Mouse (Mus musculus) hindbrain, embryonic 10.5 days (tissue): Measurements from ENCODE around the gene Pax7. TPM values are rescaled to one million over a fixed set of nuclear protein-coding genes. Genes with fewer than 3 reads are reported as not detected.

Experiments
- DNase-seq: peaks from one replicate; pipeline ENCODE4 v3.0.0-alpha.2; 2017; ENCODE audit warnings: low spot score
- H3K27ac ChIP-seq: fragments of 300-500 bp; sonication (generic); 2 replicates; pipeline ENCODE4 v1.5.1; 2016; ENCODE audit warnings: mild to moderate bottlenecking, moderate library complexity
- H3K27me3 ChIP-seq: fragments of 300-500 bp; sonication (generic); 2 replicates; pipeline ENCODE4 v1.6.1; 2016; ENCODE audit warnings: mild to moderate bottlenecking; ENCODE audit not compliant: poor library complexity, insufficient read depth, severe bottlenecking
- H3K36me3 ChIP-seq: fragments of 300-500 bp; sonication (generic); 2 replicates; pipeline ENCODE4 v1.6.1; 2016; ENCODE audit warnings: mild to moderate bottlenecking, moderate library complexity
- H3K4me1 ChIP-seq: fragments of 300-500 bp; sonication (generic); replicated peaks from 2 replicates; pipeline ENCODE4 v1.6.1; 2016; ENCODE audit warnings: mild to moderate bottlenecking
- H3K4me3 ChIP-seq: fragments of 300-500 bp; sonication (generic); 2 replicates; pipeline ENCODE4 v1.5.1; 2016; ENCODE audit warnings: mild to moderate bottlenecking, moderate library complexity
- H3K9me3 ChIP-seq: fragments of 300-500 bp; sonication (generic); 2 replicates; pipeline ENCODE4 v1.6.1; 2016; ENCODE audit warnings: mild to moderate bottlenecking, moderate library complexity
- WGBS: fragments of 180-500 bp; shearing (Covaris S2); methylation state at CpG from one replicate; pipeline ENCODE4 v1.1.7; 2016; 5-methylcytosine and 5-hydroxymethylcytosine counted together
- polyA plus RNA-seq: library from polyadenylated mRNA; unstranded; fragments of >200 nt; fragmentation: Nextera tagmentation; extraction: Ambion mirVana; gene quantifications from 2 replicates; pipeline ENCODE4 v1.2.1, GENCODE M21; 2016

Gene Pax7
- polyA plus RNA-seq, 1 experiment from 2014 or later: 2.6 TPM

DNA sequence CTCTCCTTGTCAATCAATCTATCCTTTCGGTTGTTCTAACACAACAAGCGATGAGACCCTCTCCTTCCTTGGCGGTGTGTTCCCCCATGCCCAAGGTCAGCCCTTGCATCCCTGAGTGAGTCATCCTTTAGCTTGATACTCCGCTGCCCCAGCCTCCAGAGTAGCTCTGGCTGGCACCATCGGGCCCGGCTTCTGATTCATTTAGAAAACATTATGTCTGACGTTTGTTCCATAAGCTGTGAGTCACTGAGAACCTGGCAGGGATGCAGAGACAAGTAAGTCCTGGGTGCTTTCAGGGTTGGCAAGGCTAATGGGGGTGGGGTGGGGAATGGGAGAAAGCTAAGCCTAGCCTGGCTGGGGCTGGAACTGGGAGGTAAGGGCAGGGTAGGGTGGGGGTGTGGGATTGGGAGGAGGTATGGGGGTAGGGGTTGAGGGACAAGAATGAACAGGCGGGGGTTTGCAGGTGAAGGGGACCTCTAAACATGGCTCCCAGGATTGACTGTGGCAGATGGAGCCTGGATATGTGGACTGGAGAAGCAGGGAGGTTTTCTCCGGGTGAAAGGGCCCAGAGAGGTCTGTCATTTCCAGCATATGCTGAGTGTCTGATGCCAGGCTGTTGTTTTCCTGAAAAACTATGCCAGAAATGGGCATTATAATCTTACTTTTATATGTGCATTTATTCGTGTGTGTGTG, 116.7 kb downstream of the Pax7 start:
- WGBS: 86% methylated on average over 10 of the region's 10 CpGs
- H3K9me3 ChIP-seq: no peaks in the 10 kb centered on the region
- no peak overlapping the region for H3K4me3 ChIP-seq
- DNase-seq: no peak
- H3K27me3 ChIP-seq: peaks cover 21% of the 10 kb centered on the region
- no peaks in the 10 kb centered on the region for H3K36me3 ChIP-seq
- no peak overlapping the region for H3K27ac ChIP-seq
- peaks cover 10% of the 10 kb centered on the region for H3K4me1 ChIP-seq

DNA sequence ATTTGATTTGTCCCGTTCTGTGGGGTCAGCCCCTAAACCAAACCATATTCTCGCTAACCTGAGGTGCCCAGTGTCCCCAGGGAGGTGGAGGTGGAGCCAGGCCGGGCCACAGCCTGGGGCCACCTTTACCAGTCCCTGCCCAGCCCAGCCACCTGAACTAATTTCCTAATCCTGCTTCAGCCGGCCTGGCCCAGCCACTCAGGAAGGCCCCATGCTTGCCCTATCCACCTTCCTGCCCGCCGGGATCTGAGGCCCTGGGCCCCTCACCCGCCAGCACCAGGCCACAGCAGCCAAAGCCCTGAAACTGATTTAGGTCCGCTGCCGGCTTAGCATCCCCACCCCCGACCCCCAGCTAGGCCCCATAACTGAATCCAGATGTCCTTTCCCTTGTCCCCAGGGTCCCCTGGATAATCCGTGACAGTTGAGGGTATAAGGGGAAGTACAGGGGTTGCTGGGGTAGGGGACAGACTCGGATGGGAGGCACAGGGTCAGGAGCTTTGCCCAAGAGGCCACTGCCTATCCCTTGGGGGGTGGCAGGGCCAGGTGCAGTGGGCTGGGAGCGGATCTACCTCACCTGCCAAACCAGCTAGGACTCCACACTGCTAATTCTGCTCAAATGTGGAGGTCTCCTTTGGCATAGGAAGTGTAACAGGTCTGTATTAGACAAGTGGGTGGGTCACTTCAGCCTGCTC, 117.9 kb downstream of the Pax7 start:
- Histone ChIP-seq H3K36me3 (no peaks in the 10 kb centered on the region), H3K4me3 (no peak overlapping the region), H3K27me3 (peaks cover 27% of the 10 kb centered on the region), H3K4me1 (peaks cover 21% of the 10 kb centered on the region), H3K27ac (peak overlapping the region; percentile 69), H3K9me3 (no peaks in the 10 kb centered on the region)
- DNase-seq: no peak
- WGBS: 35% methylated on average over 13 of the region's 13 CpGs

DNA sequence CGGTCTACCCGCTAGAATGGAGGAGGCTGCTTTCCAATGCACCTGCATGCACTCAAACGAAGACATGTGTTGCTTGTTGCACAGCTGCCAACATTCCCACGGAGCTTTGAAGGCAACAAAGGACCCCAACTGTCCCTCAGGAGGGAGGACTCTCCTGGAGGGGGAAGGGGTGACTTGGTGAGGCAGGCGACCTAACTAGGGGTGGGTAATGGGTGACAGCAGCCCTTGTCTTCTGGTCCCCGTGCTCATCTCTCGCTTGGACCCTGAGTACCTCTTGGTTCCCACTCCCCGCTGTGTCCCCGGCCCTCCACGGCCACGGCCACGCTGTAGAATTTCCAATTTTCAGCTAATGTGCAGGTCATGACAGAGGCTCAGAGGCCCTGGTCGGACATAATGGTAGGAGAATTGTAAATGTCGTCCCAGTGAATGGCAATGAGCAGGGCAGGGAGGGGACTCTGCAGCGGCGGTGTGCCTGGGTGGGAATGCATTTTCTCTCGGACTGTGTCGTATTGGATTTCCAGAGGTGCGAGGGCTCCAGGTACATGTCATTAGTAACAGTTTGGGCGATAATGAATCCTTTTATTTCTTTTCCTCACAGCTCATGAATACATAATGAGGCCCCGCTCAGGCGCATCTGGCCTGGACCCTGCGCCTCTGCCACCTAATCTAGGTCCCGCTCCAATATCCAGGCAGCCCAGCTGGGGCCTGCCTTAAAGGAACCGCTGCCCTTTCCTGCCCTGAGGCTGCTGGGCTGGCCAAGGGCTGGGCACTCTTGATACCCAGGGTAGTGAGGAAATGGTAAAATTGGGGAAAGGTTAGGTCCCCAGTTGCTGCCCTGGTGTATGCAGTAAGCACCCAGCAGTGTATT, 122.6 kb downstream of the Pax7 start:
- H3K9me3 ChIP-seq: no peaks in the 10 kb centered on the region
- peak overlapping the region; percentile 53 for H3K27ac ChIP-seq
- H3K27me3 ChIP-seq: peaks cover 38% of the 10 kb centered on the region
- WGBS: 36% methylated on average over 25 of the region's 25 CpGs
- peaks cover 23% of the 10 kb centered on the region for H3K4me1 ChIP-seq
- no peak for DNase-seq
- no peaks in the 10 kb centered on the region for H3K36me3 ChIP-seq
- H3K4me3 ChIP-seq: no peak overlapping the region

DNA sequence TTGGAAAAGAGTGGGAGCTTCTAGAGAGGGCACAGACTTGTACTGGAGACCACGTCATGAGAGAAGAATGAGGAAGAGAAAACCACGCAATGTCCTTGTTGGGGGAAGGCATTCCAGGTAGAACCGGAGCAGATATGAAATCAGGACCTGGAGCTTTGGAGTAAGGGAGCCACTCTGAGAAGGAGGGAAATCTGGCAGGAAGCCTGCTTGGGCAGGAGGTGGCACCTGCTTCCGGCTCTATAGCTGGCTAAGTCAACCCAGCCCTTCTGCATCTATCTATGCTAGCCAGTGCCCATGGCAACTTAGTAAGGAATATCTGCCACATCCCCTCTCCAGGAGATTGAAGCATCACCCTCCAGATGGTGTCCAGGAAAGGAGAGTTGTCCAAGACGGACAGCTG, 127.3 kb downstream of the Pax7 start:
- no peak for DNase-seq
- WGBS: 88% methylated on average over 5 of the region's 5 CpGs
- peaks cover 8% of the 10 kb centered on the region for H3K4me1 ChIP-seq
- H3K36me3 ChIP-seq: no peaks in the 10 kb centered on the region
- H3K9me3 ChIP-seq: 0 out of 2 replicates have a peak, but pooled peaks cover 2% of the 10 kb centered on the region
- H3K4me3 ChIP-seq: no peak overlapping the region
- peaks cover 28% of the 10 kb centered on the region for H3K27me3 ChIP-seq
- no peak overlapping the region for H3K27ac ChIP-seq

DNA sequence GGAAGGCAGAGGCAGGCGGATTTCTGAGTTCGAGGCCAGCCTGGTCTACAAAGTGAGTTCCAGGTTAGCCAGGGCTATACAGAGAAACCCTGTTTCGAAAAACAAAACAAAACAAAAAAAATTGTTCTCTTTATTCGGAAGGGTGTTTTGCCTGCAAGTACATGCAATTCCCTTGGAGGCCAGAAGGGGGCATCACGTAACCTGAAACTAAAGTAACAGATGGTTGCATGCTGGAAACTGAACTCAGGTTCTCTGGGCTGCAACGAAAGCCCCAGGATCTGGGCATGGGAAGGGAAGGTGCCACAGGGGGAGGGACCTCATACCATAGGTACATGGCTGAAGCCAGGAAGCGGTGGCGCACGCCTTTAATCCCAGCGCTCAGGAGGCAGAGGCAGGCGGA, 129.9 kb downstream of the Pax7 start:
- Histone ChIP-seq H3K4me3 (no peak overlapping the region), H3K9me3 (0 out of 2 replicates have a peak, but pooled peaks cover 2% of the 10 kb centered on the region), H3K27ac (no peak overlapping the region), H3K27me3 (peaks cover 24% of the 10 kb centered on the region), H3K36me3 (no peaks in the 10 kb centered on the region), H3K4me1 (peaks cover 3% of the 10 kb centered on the region)
- no peak for DNase-seq
- 84% methylated on average over 11 of the region's 11 CpGs for WGBS

DNA sequence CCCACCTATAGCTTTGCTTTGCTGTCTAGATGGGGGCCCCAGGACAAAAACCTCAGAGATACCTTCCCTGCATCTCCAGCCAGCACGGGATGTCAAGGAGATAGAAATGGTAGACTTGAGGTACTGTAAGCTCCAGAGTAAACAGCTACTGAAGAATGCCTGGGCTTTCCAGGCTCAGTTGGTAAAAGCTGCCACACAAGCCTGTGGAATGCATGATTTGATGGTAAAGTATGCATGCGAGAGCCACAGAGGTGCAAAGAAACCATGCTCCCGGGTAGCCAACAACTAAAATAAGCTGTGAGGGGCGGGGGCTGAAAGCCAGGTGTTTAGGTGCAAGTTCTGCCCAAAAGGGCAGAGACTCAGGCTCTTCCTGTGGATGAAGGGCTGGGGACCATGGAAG, 130.4 kb downstream of the Pax7 start:
- Histone ChIP-seq H3K27ac (no peak overlapping the region), H3K4me1 (peaks cover 9% of the 10 kb centered on the region), H3K4me3 (no peak overlapping the region), H3K27me3 (peaks cover 26% of the 10 kb centered on the region), H3K36me3 (no peaks in the 10 kb centered on the region), H3K9me3 (0 out of 2 replicates have a peak, but pooled peaks cover 2% of the 10 kb centered on the region)
- DNase-seq: no peak
- WGBS: 67% methylated on average over 4 of the region's 4 CpGs

DNA sequence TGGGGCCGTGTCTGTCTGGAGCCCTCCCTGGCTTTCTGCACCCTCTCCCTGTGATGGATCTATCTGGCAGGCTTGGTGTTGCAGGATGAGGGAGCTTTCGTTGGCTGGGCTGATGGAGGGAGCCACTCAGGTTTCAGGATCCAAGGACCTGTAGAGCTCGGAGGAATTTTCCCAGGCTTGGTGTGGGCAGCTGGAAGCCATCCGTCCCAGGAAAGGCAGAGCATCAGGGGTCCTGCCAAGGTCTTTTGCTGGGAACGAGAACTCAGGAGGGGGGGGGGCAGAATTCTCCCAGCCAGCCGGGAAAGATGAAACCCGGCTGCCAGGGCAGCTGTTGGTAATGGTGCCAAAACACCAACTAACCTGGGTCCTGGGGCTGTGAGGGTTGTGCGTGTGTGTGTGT, 134.7 kb downstream of the Pax7 start:
- 63% methylated on average over 8 of the region's 8 CpGs for WGBS
- no peak for DNase-seq
- peaks cover 16% of the 10 kb centered on the region for H3K4me1 ChIP-seq
- peaks cover 37% of the 10 kb centered on the region for H3K27me3 ChIP-seq
- H3K4me3 ChIP-seq: no peak overlapping the region
- H3K27ac ChIP-seq: peak overlapping the region; percentile 59; the same call in 1 of the 2 replicates
- 0 out of 2 replicates have a peak, but pooled peaks cover 1% of the 10 kb centered on the region for H3K9me3 ChIP-seq
- no peaks in the 10 kb centered on the region for H3K36me3 ChIP-seq

DNA sequence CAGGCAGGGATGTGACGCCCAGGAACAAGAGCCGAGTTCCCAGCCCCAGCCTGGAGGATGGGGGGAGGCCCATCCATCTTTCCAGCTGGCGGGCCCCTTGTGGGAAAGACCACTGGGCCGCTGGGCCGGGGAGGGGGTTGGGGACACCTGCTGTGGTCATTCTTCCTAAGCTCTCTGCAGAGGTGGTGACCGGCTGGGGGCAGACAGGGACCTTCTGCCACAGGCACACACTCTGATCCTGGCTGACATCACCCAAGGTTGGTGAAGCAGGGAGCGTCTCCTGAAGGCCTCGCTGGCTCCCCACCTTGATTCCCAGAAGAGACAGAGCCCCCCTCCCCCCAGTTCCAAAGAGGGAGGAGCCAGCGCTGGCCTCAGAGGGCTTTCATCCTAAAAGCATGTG, 135.6 kb downstream of the Pax7 start:
- Histone ChIP-seq H3K36me3 (no peaks in the 10 kb centered on the region), H3K27ac (peak overlapping the region; percentile 59)
- WGBS: 4% methylated on average over 9 of the region's 9 CpGs

DNA sequence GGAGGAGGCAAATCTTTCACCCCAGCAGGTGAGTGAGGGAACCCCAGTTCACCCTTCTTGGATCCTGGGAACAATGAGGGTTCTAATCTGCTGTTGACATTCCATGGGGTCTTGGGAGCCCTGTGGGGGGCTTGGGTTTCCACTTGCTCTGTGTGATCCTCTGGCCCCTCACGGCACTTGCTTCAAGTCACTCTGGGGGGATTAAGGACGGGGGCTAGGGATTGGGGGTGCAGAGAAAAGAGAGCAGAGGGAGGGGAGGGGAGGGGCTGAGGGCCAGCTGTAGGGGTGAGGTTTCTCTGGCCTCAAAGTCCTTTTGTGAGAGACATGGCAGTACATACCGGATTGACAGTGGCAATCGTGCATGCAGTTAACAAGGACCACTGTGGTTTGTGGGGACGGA, 140.0 kb downstream of the Pax7 start:
- Histone ChIP-seq H3K4me3 (no peak overlapping the region), H3K4me1 (peaks cover 15% of the 10 kb centered on the region), H3K27me3 (peaks cover 68% of the 10 kb centered on the region), H3K36me3 (no peaks in the 10 kb centered on the region), H3K27ac (no peak overlapping the region), H3K9me3 (no peaks in the 10 kb centered on the region)
- no peak for DNase-seq
- WGBS: 30% methylated on average over 5 of the region's 5 CpGs

More for the DNA sequence above, 135.6 kb downstream of the Pax7 start:
- DNase-seq: peak; percentile 29
- peaks cover 16% of the 10 kb centered on the region for H3K4me1 ChIP-seq
- H3K9me3 ChIP-seq: no peaks in the 10 kb centered on the region
- H3K27me3 ChIP-seq: peaks cover 45% of the 10 kb centered on the region
- no peak overlapping the region for H3K4me3 ChIP-seq

DNA sequence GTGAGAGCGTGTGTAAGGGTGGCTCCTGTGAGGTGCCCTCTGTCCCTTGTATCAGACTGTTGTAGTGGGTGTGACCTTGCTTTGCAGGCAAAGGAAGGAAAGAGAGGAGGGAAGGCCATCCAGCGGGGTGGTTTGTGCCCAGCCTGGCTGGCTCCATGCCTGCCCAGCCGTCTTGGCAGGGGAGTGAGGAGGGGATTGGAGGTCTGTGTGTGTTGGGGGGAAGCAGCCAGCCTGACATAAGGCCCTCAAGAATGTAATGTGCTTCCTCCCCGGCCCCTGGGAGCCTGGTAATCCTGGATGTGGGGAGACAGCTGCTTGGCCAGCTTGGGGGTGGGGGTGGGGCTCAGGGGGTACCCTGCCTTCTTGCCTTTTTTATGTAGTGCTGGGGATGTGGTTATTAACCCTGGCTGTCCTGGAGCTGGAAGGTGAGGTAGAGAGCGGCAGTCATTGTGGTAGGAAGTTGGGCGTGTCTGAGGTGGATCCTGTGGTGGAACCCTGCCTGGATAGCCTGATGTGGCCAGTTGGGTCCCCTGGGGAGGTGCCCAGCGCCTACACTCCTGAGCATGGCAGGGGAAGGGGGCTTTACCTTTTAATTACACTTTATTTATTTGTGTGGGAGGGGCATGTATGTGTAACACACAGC, 143.6 kb downstream of the Pax7 start:
- DNase-seq: no peak
- Histone ChIP-seq H3K9me3 (no peaks in the 10 kb centered on the region), H3K4me3 (no peak overlapping the region), H3K27me3 (peaks cover 58% of the 10 kb centered on the region), H3K4me1 (peaks cover 18% of the 10 kb centered on the region), H3K27ac (0 out of 2 replicates have a peak overlapping the region, but pooled peaks have one; percentile 2), H3K36me3 (no peaks in the 10 kb centered on the region)
- WGBS: 38% methylated on average over 7 of the region's 7 CpGs

DNA sequence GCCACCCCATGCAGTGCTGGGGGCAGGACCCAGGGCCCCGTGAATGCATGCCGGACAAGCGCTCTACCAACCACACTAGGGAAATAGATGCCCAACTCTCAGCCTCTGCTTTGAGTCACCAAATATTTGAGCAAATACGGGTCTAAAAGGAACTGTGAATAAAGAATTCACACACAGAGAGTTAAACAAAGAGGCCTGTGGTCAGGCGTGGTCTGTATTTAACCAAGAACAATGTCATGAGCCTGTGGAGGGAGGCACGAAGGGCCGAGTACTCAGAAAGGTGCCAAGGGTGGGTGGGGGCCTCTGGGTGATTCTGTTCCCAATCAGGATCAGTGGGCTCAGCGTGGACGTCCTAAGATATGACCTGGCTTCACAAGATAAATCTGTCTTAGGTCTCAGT, 145.3 kb downstream of the Pax7 start:
- H3K27ac ChIP-seq: peak overlapping the region; percentile 18; the same call in 1 of the 2 replicates
- peaks cover 46% of the 10 kb centered on the region for H3K27me3 ChIP-seq
- DNase-seq: no peak
- H3K36me3 ChIP-seq: no peaks in the 10 kb centered on the region
- 59% methylated on average over 9 of the region's 9 CpGs for WGBS
- peaks cover 18% of the 10 kb centered on the region for H3K4me1 ChIP-seq
- H3K9me3 ChIP-seq: no peaks in the 10 kb centered on the region
- no peak overlapping the region for H3K4me3 ChIP-seq
